Mouse (Mus musculus) forebrain, postnatal 0 days (tissue): ENCODE measurements around the gene Flnb. TPM values are rescaled to one million over a fixed set of nuclear protein-coding genes. Genes with fewer than 3 reads are reported as not detected.
A peak's percentile ranks its signal among the peaks of the same experiment; 100 is the strongest.

Source experiments
- ATAC-seq: fragments of 200-750 bp; cut with Nextera tagmentation; 2 replicates; pipeline ENCODE4 v1.8.0; 2017; ENCODE audit warnings: mild to moderate bottlenecking, moderate library complexity
- DNase-seq: peaks from one replicate; pipeline ENCODE4 v3.0.0-alpha.2; 2015
- H3K27ac ChIP-seq: fragments of 300-500 bp; sonication (generic); 2 replicates; pipeline ENCODE4 v1.5.1; 2014; ENCODE audit warnings: low read depth, mild to moderate bottlenecking, antibody characterized with exemption, low read length, moderate library complexity, mixed read lengths
- H3K27me3 ChIP-seq: fragments of 300-500 bp; sonication (generic); 2 replicates; pipeline ENCODE4 v1.6.1; 2014; ENCODE audit warnings: mild to moderate bottlenecking, low read length, mixed read lengths; ENCODE audit not compliant: insufficient read depth
- H3K36me3 ChIP-seq: fragments of 300-500 bp; sonication (generic); 2 replicates; pipeline ENCODE4 v1.6.1; 2014; ENCODE audit warnings: mild to moderate bottlenecking, moderate library complexity; ENCODE audit not compliant: insufficient read depth
- H3K4me1 ChIP-seq: fragments of 300-500 bp; sonication (generic); 2 replicates; pipeline ENCODE4 v1.6.1; 2014; ENCODE audit warnings: antibody characterized with exemption; ENCODE audit not compliant: insufficient read depth
- H3K4me2 ChIP-seq: fragments of 300-500 bp; sonication (generic); 2 replicates; pipeline ENCODE4 v1.6.1; 2014; ENCODE audit warnings: low read depth, mild to moderate bottlenecking, moderate library complexity
- H3K4me3 ChIP-seq: fragments of 300-500 bp; sonication (generic); 2 replicates; pipeline ENCODE4 v1.5.1; 2014; ENCODE audit warnings: low read depth, low read length, mixed read lengths
- H3K9ac ChIP-seq: fragments of 300-500 bp; sonication (generic); 2 replicates; pipeline ENCODE4 v1.6.1; 2014; ENCODE audit warnings: mild to moderate bottlenecking
- H3K9me3 ChIP-seq: fragments of 300-500 bp; sonication (generic); 2 replicates; pipeline ENCODE4 v1.6.1; 2016; ENCODE audit warnings: low read length
- CTCF ChIP-seq: sonication (generic); IDR thresholded peaks from 2 replicates; pipeline ENCODE4 v1.5.1; 2016; ENCODE audit warnings: antibody characterized with exemption, control low read depth, low read depth
- WGBS: fragments of 180-500 bp; shearing (Covaris S2); extraction: QIAGEN DNeasy Blood & Tissue Kit; methylation state at CpG from one replicate; pipeline ENCODE4 v1.1.7; 2014; 5-methylcytosine and 5-hydroxymethylcytosine counted together
- polyA plus RNA-seq: library from polyadenylated mRNA; unstranded; fragments of >200 nt; fragmentation: Nextera tagmentation; extraction: Ambion mirVana; gene quantifications from 2 replicates; pipeline ENCODE4 v1.2.1, GENCODE M21; 2015
- total RNA-seq: library from RNA; depleted of rRNA; stranded (reverse); fragments of >200 nt; gene quantifications from 2 replicates; pipeline ENCODE4 v1.2.3, GENCODE M21; 2014

Gene Flnb
- total and polyA plus RNA-seq, 2 experiments from 2014 or later, result 2.3 to 22.5 TPM

DNA sequence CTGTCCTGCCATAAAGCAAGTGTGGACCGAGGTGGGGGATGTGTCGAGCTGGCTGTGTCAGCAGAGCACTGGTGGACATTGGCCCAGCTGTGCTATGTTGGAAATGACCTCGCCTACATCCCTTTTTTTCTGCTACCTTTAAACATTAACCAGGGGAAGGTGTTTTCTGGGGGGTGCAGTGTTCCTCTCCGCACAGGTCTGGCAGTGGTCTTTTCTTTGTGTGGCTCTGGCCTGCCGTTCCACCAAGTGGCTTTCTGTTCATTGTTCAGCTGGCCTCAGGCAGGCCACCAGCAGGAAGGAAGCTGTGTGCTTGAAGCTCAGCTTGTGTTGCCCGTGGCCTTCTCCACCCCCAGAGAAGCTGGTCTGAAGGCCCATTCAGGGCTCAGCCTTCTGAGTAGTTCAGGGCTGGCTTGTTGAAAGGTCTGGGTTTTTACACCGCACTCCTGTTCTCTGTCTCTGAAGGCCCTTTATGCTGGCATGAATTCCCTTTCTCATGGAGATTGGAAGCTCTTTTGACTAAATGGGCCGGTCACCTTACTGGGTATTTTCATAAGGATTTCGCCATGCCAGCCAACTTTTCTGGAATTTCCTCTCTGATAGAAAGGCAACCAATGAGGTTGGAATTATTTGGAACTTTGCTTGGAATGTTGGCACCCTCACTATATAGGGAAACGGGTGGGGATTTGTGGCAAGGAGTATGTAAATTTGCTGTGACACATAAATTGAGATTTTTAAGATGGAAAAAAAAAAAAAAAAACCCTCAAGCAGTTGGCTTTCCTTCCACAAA lies 8.6 kb downstream of the Flnb start:
- ATAC-seq (peak; percentile 53), DNase-seq (no peak)
- TF ChIP-seq CTCF, result no peak
- peak overlapping the region; percentile 1; the same call in 1 of the 2 replicates for H3K9ac ChIP-seq
- H3K4me1 ChIP-seq, result peaks cover 10% of the 10 kb centered on the region
- H3K27me3 ChIP-seq, result no peaks in the 10 kb centered on the region
- no peak overlapping the region for H3K4me3 ChIP-seq
- no peak overlapping the region for H3K4me2 ChIP-seq
- 20% methylated on average over 10 of the region's 10 CpGs for WGBS
- no peaks in the 10 kb centered on the region for H3K9me3 ChIP-seq
- peak overlapping the region; percentile 40; the same call in 1 of the 2 replicates for H3K27ac ChIP-seq
- no peaks in the 10 kb centered on the region for H3K36me3 ChIP-seq

DNA sequence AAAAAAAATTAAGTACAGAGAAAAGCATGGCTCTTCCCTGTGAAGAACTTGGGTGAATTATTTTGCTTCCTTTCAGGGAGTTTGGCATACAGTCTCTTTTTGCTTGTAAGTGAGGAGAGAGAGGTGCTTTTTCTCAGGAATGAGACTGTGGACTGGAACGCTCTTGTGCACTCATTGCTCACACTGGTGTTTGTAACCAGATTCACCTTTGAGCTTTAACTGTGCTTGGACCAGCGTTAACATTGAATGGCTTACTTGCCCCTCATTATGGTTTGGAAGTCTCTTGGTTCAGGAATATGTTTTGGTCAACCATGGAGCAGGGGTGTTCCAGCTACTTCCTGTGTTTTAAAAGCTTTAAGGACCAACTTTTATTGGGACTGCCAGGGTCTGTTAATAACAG lies 11.4 kb downstream of the Flnb start:
- H3K36me3 ChIP-seq, result no peaks in the 10 kb centered on the region
- ATAC-seq (no peak), DNase-seq (no peak)
- H3K9me3 ChIP-seq, result no peaks in the 10 kb centered on the region
- H3K4me3 ChIP-seq, result no peak overlapping the region
- H3K4me1 ChIP-seq, result peaks cover 8% of the 10 kb centered on the region
- no peak for TF ChIP-seq CTCF
- no peak overlapping the region for H3K9ac ChIP-seq
- no peak overlapping the region for H3K4me2 ChIP-seq
- H3K27me3 ChIP-seq, result no peaks in the 10 kb centered on the region
- no peak overlapping the region for H3K27ac ChIP-seq
- WGBS, result 92% methylated on average over 2 of the region's 2 CpGs

DNA sequence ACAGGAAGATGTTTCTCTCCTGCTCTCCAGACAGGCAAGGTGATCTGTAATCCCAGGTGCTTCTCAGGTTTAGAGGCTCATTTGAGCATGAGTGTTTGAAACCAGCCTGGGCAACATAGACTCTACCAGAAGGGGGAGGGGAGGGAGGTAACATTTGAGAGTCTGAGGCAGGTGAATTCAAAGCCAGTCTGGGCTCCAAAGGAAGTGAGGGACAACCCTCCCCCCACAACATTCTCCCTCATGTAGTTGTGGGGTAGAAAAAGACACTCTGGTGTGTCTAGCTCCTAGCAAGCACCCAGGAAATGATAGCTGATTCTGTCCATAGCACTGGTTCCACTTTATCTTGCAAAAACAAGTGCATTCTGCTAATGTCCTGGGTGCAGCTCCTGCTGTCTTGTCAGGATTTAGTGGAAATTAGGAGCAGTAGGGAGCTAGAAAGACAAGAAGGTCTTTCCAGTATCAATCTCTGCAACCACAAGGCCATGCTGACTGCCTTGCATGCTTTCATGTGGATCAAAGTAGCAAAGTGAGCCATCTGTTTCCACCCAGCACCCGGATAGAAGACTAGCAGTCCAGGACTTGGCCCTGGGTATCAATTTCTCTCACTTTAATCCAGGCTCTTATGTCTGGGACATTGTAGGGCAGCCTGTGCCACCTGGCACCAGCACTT lies 14.1 kb downstream of the Flnb start:
- H3K27me3 ChIP-seq, result no peaks in the 10 kb centered on the region
- H3K4me3 ChIP-seq, result no peak overlapping the region
- 50% methylated on average over 1 of the region's 1 CpGs for WGBS
- DNase-seq (no peak), ATAC-seq (no peak)
- H3K36me3 ChIP-seq, result no peaks in the 10 kb centered on the region
- H3K9me3 ChIP-seq, result no peaks in the 10 kb centered on the region
- no peak overlapping the region for H3K9ac ChIP-seq
- no peak for TF ChIP-seq CTCF
- 0 out of 2 replicates have a peak, but pooled peaks cover under 1% of the 10 kb centered on the region for H3K4me1 ChIP-seq
- no peak overlapping the region for H3K27ac ChIP-seq
- no peak overlapping the region for H3K4me2 ChIP-seq

DNA sequence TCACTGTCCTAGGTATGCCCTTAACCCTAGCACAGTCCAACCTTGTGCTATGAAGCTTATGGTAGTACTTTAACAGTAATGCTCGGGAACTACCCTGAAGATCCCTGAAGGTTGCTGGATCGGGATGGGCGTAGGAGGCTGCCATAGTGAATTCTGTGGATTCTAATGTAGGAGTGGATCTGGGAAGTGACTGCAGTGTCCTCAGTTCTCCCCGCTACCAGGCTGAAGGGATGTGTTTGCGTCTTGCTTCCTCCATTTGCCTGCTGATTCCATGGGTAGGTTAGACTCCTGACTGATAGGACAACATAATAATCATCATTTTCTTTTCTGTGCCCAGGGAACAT lies 14.7 kb downstream of the Flnb start:
- H3K4me3 ChIP-seq, result no peak overlapping the region
- no peak for TF ChIP-seq CTCF
- no peak for DNase-seq
- no peaks in the 10 kb centered on the region for H3K4me1 ChIP-seq
- WGBS, result over 99% methylated on average over 5 of the region's 5 CpGs
- ATAC-seq, result no peak
- no peak overlapping the region for H3K4me2 ChIP-seq
- no peaks in the 10 kb centered on the region for H3K9me3 ChIP-seq
- H3K27me3 ChIP-seq, result no peaks in the 10 kb centered on the region
- no peaks in the 10 kb centered on the region for H3K36me3 ChIP-seq
- no peak overlapping the region for H3K9ac ChIP-seq
- no peak overlapping the region for H3K27ac ChIP-seq

DNA sequence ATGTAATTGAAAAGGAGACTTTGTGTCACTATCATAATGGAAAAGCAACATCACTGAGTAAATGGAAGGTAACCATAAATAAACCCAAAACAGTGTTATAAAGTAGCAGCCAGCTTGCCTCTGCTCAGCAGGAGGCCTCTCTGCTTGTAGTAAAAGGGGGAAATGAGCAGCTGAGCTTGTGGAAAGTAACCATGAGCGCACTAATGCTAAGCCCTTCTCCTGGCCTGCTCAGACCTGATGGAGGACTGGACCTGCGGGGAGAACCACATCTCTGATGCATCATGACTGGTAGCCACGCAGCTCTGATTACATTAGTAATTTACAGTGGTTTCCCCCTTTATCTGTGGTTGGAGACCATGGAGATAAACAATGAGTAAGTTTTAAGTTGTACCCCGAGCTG lies 15.7 kb downstream of the Flnb start:
- Histone ChIP-seq H3K4me2 (no peak overlapping the region), H3K27me3 (no peaks in the 10 kb centered on the region), H3K36me3 (no peaks in the 10 kb centered on the region), H3K4me1 (no peaks in the 10 kb centered on the region), H3K9me3 (no peaks in the 10 kb centered on the region), H3K9ac (no peak overlapping the region), H3K4me3 (no peak overlapping the region), H3K27ac (no peak overlapping the region)
- DNase-seq (no peak), ATAC-seq (no peak)
- no peak for TF ChIP-seq CTCF
- 74% methylated on average over 4 of the region's 4 CpGs for WGBS

- no peak for ATAC-seq
- Histone ChIP-seq H3K4me1 (no peaks in the 10 kb centered on the region), H3K4me2 (no peak overlapping the region), H3K27me3 (no peaks in the 10 kb centered on the region), H3K9ac (no peak overlapping the region), H3K36me3 (no peaks in the 10 kb centered on the region), H3K4me3 (no peak overlapping the region), H3K9me3 (no peaks in the 10 kb centered on the region), H3K27ac (no peak overlapping the region)
- no peak for TF ChIP-seq CTCF
- no peak for DNase-seq
- WGBS, result 78% methylated on average over 5 of the region's 5 CpGs
These were observed 20.9 kb downstream of the Flnb start for GRCm38 (mm10) chr14:7838564-7839089.

- no peak for ATAC-seq
- no peak overlapping the region for H3K9ac ChIP-seq
- no peak overlapping the region for H3K4me3 ChIP-seq
- 62% methylated on average over 8 of the region's 8 CpGs for WGBS
- no peak for TF ChIP-seq CTCF
- H3K36me3 ChIP-seq, result no peaks in the 10 kb centered on the region
- no peak for DNase-seq
- H3K27ac ChIP-seq, result no peak overlapping the region
- no peak overlapping the region for H3K4me2 ChIP-seq
- no peaks in the 10 kb centered on the region for H3K4me1 ChIP-seq
- no peaks in the 10 kb centered on the region for H3K9me3 ChIP-seq
- H3K27me3 ChIP-seq, result no peaks in the 10 kb centered on the region
These were observed 22.3 kb downstream of the Flnb start for GRCm38 (mm10) chr14:7839950-7840514.
